Mouse (Mus musculus) stomach, adult 2 months (tissue): Measurements from ENCODE around the gene Ltbp4. TPM values are rescaled to one million over a fixed set of nuclear protein-coding genes. Genes with fewer than 3 reads are reported as not detected.

Source experiments
- polyA plus RNA-seq: library from polyadenylated mRNA; depleted of rRNA; stranded (reverse); fragments of >200 nt; gene quantifications from 2 replicates; pipeline ENCODE4 v1.2.3, GENCODE M21; 2012; rRNA removed

Gene Ltbp4
- 232 and 326 TPM in 2 replicates for polyA plus RNA-seq

GRCm38 (mm10) chr7:27337175-27337853 is at the start of gene Ltbp4:
TSS of gene Ltbp4 (minus strand) at chr7:27337692.

GRCm38 (mm10) chr7:27356861-27357594 is 19.5 kb upstream of the Ltbp4 start, which contains the start of gene Gm20479:
TSS of gene Gm20479 (minus strand) at chr7:27357419.

GRCm38 (mm10) chr7:27355745-27356240 is 18.3 kb upstream of the Ltbp4 start, which contains the start of gene Shkbp1:
TSS of gene Shkbp1 (minus strand) at chr7:27356019.

GRCm38 (mm10) chr7:27258205-27258899 is 79.1 kb downstream of the Ltbp4 start, which contains the start of gene Numbl:
TSS of gene Numbl (plus strand) at chr7:27258433.

Other genes starting within 250 kb of the Ltbp4 start
- gene Cyp2f2, start 217.8 kb downstream of the Ltbp4 start, polyA plus RNA-seq: 47.1 and 64.0 TPM in 2 replicates
- gene Cyp2t4, start 184.0 kb downstream of the Ltbp4 start, polyA plus RNA-seq: not detected in 2 replicates
- 46.4 and 60.7 TPM in 2 replicates for gene Egln2, start 170.9 kb downstream of the Ltbp4 start, polyA plus RNA-seq
- 36.5 and 44.7 TPM in 2 replicates for gene Rab4b, start 158.8 kb downstream of the Ltbp4 start, polyA plus RNA-seq
- not detected in 2 replicates for gene Gm21983, start 156.6 kb downstream of the Ltbp4 start, polyA plus RNA-seq
- 9.0 and 17.6 TPM in 2 replicates for gene Mia, start 156.5 kb downstream of the Ltbp4 start, polyA plus RNA-seq
- 4.2 and 5.4 TPM in 2 replicates for gene BC024978, start 141.9 kb downstream of the Ltbp4 start, polyA plus RNA-seq
- 80.8 and 90.0 TPM in 2 replicates for gene Snrpa, start 141.4 kb downstream of the Ltbp4 start, polyA plus RNA-seq
- gene Itpkc, start 109.0 kb downstream of the Ltbp4 start, polyA plus RNA-seq: 9.3 and 11.6 TPM in 2 replicates
- gene Coq8b, start 104.7 kb downstream of the Ltbp4 start, polyA plus RNA-seq: 50.0 and 64.5 TPM in 2 replicates
- 17.1 and 22.2 TPM in 2 replicates for gene Numbl, start 79.3 kb downstream of the Ltbp4 start, polyA plus RNA-seq
- 69.2 and 82.0 TPM in 2 replicates for gene Shkbp1, start 18.3 kb upstream of the Ltbp4 start, polyA plus RNA-seq
- not detected in 2 replicates for gene Gm20479, start 19.7 kb upstream of the Ltbp4 start, polyA plus RNA-seq
- 0.18 and 0.35 TPM in 2 replicates for gene Sptbn4, start 110.0 kb upstream of the Ltbp4 start, polyA plus RNA-seq
- 80.6 and 91.8 TPM in 2 replicates for gene Blvrb, start 110.3 kb upstream of the Ltbp4 start, polyA plus RNA-seq
- 13.6 and 15.2 TPM in 2 replicates for gene Sertad3, start 136.1 kb upstream of the Ltbp4 start, polyA plus RNA-seq
- 43.0 and 64.9 TPM in 2 replicates for gene Sertad1, start 149.2 kb upstream of the Ltbp4 start, polyA plus RNA-seq
- 0.47 and 0.56 TPM in 2 replicates for gene Prx, start 161.6 kb upstream of the Ltbp4 start, polyA plus RNA-seq
- gene Hipk4, start 185.6 kb upstream of the Ltbp4 start, polyA plus RNA-seq: 0.52 and 0.69 TPM in 2 replicates
- gene Pld3, start 215.5 kb upstream of the Ltbp4 start, polyA plus RNA-seq: 218 and 320 TPM in 2 replicates
- gene 2310022A10Rik, start 215.5 kb upstream of the Ltbp4 start, polyA plus RNA-seq: 12.4 and 12.5 TPM in 2 replicates